Mouse (Mus musculus): Measurements from ENCODE around the gene Cadm2. TPM values are rescaled to one million over a fixed set of nuclear protein-coding genes. Genes with fewer than 3 reads are reported as not detected.

The Cadm2 gene
- polyA plus RNA-seq, 1 experiment from 2014 or later = 3.4 TPM

GRCm38 (mm10) chr16:67096706-67097105 is 524.0 kb downstream of the Cadm2 start:
- ATAC-seq (ENCODE audit: low FRiP score, low read depth) = no peak

GRCm38 (mm10) chr16:67095916-67096315 is 524.8 kb downstream of the Cadm2 start:
- no peaks in the 10 kb centered on the region for H3K4me1 ChIP-seq
- no peak overlapping the region for H3K4me3 ChIP-seq
- 85% methylated on average over 4 of the region's 4 CpGs for WGBS
- H3K27me3 ChIP-seq = no peaks in the 10 kb centered on the region
- no peak overlapping the region for H3K4me2 ChIP-seq (replicated peaks)
- no peak overlapping the region for H3K27ac ChIP-seq
- H3K36me3 ChIP-seq = no peaks in the 10 kb centered on the region
- no peak for ATAC-seq (ENCODE audit: low FRiP score, low read depth)
- no peaks in the 10 kb centered on the region for H3K9me3 ChIP-seq
- H3K9ac ChIP-seq = no peak overlapping the region

More at GRCm38 (mm10) chr16:67096706-67097105, 524.0 kb downstream of the Cadm2 start:
- H3K4me2 ChIP-seq (replicated peaks) = no peak overlapping the region
- H3K9me3 ChIP-seq = no peaks in the 10 kb centered on the region
- H3K27me3 ChIP-seq = no peaks in the 10 kb centered on the region
- WGBS = 73% methylated on average over 6 of the region's 6 CpGs
- no peak overlapping the region for H3K27ac ChIP-seq
- H3K9ac ChIP-seq = no peak overlapping the region
- no peaks in the 10 kb centered on the region for H3K36me3 ChIP-seq
- H3K4me1 ChIP-seq = no peaks in the 10 kb centered on the region
- H3K4me3 ChIP-seq = no peak overlapping the region

- no peak overlapping the region for H3K4me2 ChIP-seq (replicated peaks)
- H3K4me1 ChIP-seq = no peaks in the 10 kb centered on the region
- H3K9me3 ChIP-seq = no peaks in the 10 kb centered on the region
- H3K27ac ChIP-seq = no peak overlapping the region
- ATAC-seq (ENCODE audit: low FRiP score, low read depth) = no peak
- no peak overlapping the region for H3K4me3 ChIP-seq
- H3K9ac ChIP-seq = no peak overlapping the region
- H3K36me3 ChIP-seq = no peaks in the 10 kb centered on the region
- H3K27me3 ChIP-seq = no peaks in the 10 kb centered on the region
- 71% methylated on average over 3 of the region's 3 CpGs for WGBS
These were observed 531.0 kb downstream of the Cadm2 start for GRCm38 (mm10) chr16:67089747-67090146.

GRCm38 (mm10) chr16:67079318-67079717 is 541.4 kb downstream of the Cadm2 start:
- Histone ChIP-seq H3K4me1 (no peaks in the 10 kb centered on the region), H3K36me3 (no peaks in the 10 kb centered on the region), H3K27me3 (no peaks in the 10 kb centered on the region), H3K9ac (no peak overlapping the region), H3K4me3 (no peak overlapping the region), H3K9me3 (no peaks in the 10 kb centered on the region), H3K4me2 (replicated peaks) (no peak overlapping the region), H3K27ac (no peak overlapping the region)
- WGBS = 81% methylated on average over 2 of the region's 2 CpGs
- ATAC-seq (ENCODE audit: low FRiP score, low read depth) = no peak

- H3K4me2 ChIP-seq (replicated peaks) = no peak overlapping the region
- no peak for ATAC-seq (ENCODE audit: low FRiP score, low read depth)
- H3K27me3 ChIP-seq = no peaks in the 10 kb centered on the region
- H3K4me3 ChIP-seq = no peak overlapping the region
- no peak overlapping the region for H3K27ac ChIP-seq
- no peaks in the 10 kb centered on the region for H3K36me3 ChIP-seq
- no peak overlapping the region for H3K9ac ChIP-seq
- no peaks in the 10 kb centered on the region for H3K4me1 ChIP-seq
- no peaks in the 10 kb centered on the region for H3K9me3 ChIP-seq
- WGBS = 77% methylated on average over 7 of the region's 7 CpGs
These were observed 544.4 kb downstream of the Cadm2 start for GRCm38 (mm10) chr16:67076169-67076895.

GRCm38 (mm10) chr16:67068461-67068860 is 552.2 kb downstream of the Cadm2 start:
- Histone ChIP-seq H3K27ac (no peak overlapping the region), H3K36me3 (no peaks in the 10 kb centered on the region), H3K4me1 (no peaks in the 10 kb centered on the region), H3K4me2 (replicated peaks) (no peak overlapping the region), H3K4me3 (no peak overlapping the region), H3K9ac (no peak overlapping the region), H3K27me3 (no peaks in the 10 kb centered on the region), H3K9me3 (no peaks in the 10 kb centered on the region)
- ATAC-seq (ENCODE audit: low FRiP score, low read depth) = no peak
- 67% methylated on average over 1 of the region's 1 CpGs for WGBS

GRCm38 (mm10) chr16:67030918-67031317 is 589.8 kb downstream of the Cadm2 start:
- WGBS = 52% methylated on average over 5 of the region's 5 CpGs
- ATAC-seq (ENCODE audit: low FRiP score, low read depth) = no peak
- no peak overlapping the region for H3K27ac ChIP-seq
- H3K4me1 ChIP-seq = no peaks in the 10 kb centered on the region
- H3K36me3 ChIP-seq = no peaks in the 10 kb centered on the region
- H3K9ac ChIP-seq = no peak overlapping the region
- H3K4me2 ChIP-seq (replicated peaks) = no peak overlapping the region
- no peak overlapping the region for H3K4me3 ChIP-seq
- H3K9me3 ChIP-seq = no peaks in the 10 kb centered on the region
- H3K27me3 ChIP-seq = no peaks in the 10 kb centered on the region

- H3K9ac ChIP-seq = no peak overlapping the region
- WGBS = 94% methylated on average over 1 of the region's 1 CpGs
- H3K4me3 ChIP-seq = no peak overlapping the region
- H3K36me3 ChIP-seq = no peaks in the 10 kb centered on the region
- H3K27ac ChIP-seq = no peak overlapping the region
- no peaks in the 10 kb centered on the region for H3K27me3 ChIP-seq
- no peak overlapping the region for H3K4me2 ChIP-seq (replicated peaks)
- H3K9me3 ChIP-seq = no peaks in the 10 kb centered on the region
- H3K4me1 ChIP-seq = no peaks in the 10 kb centered on the region
- ATAC-seq (ENCODE audit: low FRiP score, low read depth) = no peak
These were observed 600.9 kb downstream of the Cadm2 start for GRCm38 (mm10) chr16:67019856-67020255.

GRCm38 (mm10) chr16:67017710-67018109 is 603.0 kb downstream of the Cadm2 start:
- no peaks in the 10 kb centered on the region for H3K36me3 ChIP-seq
- H3K9ac ChIP-seq = no peak overlapping the region
- WGBS = 84% methylated on average over 2 of the region's 2 CpGs
- no peak overlapping the region for H3K27ac ChIP-seq
- no peaks in the 10 kb centered on the region for H3K9me3 ChIP-seq
- no peak for ATAC-seq (ENCODE audit: low FRiP score, low read depth)
- H3K4me2 ChIP-seq (replicated peaks) = no peak overlapping the region
- H3K4me3 ChIP-seq = no peak overlapping the region
- H3K27me3 ChIP-seq = no peaks in the 10 kb centered on the region
- H3K4me1 ChIP-seq = no peaks in the 10 kb centered on the region

- Histone ChIP-seq H3K27me3 (no peaks in the 10 kb centered on the region), H3K27ac (no peak overlapping the region), H3K4me3 (no peak overlapping the region), H3K4me2 (replicated peaks) (no peak overlapping the region), H3K9me3 (no peaks in the 10 kb centered on the region), H3K4me1 (no peaks in the 10 kb centered on the region), H3K9ac (no peak overlapping the region), H3K36me3 (no peaks in the 10 kb centered on the region)
- WGBS = 78% methylated on average over 3 of the region's 3 CpGs
- no peak for ATAC-seq (ENCODE audit: low FRiP score, low read depth)
These were observed 617.5 kb downstream of the Cadm2 start for GRCm38 (mm10) chr16:67003161-67003560.

GRCm38 (mm10) chr16:67001707-67002106 is 619.0 kb downstream of the Cadm2 start:
- Histone ChIP-seq H3K9ac (no peak overlapping the region), H3K27ac (no peak overlapping the region), H3K27me3 (no peaks in the 10 kb centered on the region), H3K9me3 (no peaks in the 10 kb centered on the region), H3K36me3 (no peaks in the 10 kb centered on the region), H3K4me3 (no peak overlapping the region), H3K4me2 (replicated peaks) (no peak overlapping the region), H3K4me1 (no peaks in the 10 kb centered on the region)
- WGBS = 34% methylated on average over 4 of the region's 4 CpGs
- ATAC-seq (ENCODE audit: low FRiP score, low read depth) = no peak

- Histone ChIP-seq H3K9me3 (no peaks in the 10 kb centered on the region), H3K4me2 (replicated peaks) (no peak overlapping the region), H3K27me3 (no peaks in the 10 kb centered on the region), H3K27ac (no peak overlapping the region), H3K4me3 (no peak overlapping the region), H3K9ac (no peak overlapping the region), H3K4me1 (no peaks in the 10 kb centered on the region), H3K36me3 (no peaks in the 10 kb centered on the region)
- 80% methylated on average over 2 of the region's 2 CpGs for WGBS
- ATAC-seq (ENCODE audit: low FRiP score, low read depth) = no peak
These were observed 623.2 kb downstream of the Cadm2 start for GRCm38 (mm10) chr16:66997461-66997860.

- Histone ChIP-seq H3K4me1 (no peaks in the 10 kb centered on the region), H3K27ac (no peak overlapping the region), H3K27me3 (no peaks in the 10 kb centered on the region), H3K4me3 (no peak overlapping the region), H3K9ac (no peak overlapping the region), H3K9me3 (no peaks in the 10 kb centered on the region), H3K4me2 (replicated peaks) (no peak overlapping the region), H3K36me3 (no peaks in the 10 kb centered on the region)
- 88% methylated on average over 6 of the region's 6 CpGs for WGBS
- ATAC-seq (ENCODE audit: low FRiP score, low read depth) = no peak
These were observed 633.0 kb downstream of the Cadm2 start for GRCm38 (mm10) chr16:66987741-66988140.
